Mouse (Mus musculus): ENCODE measurements around the gene Mmp27. TPM values are rescaled to one million over a fixed set of nuclear protein-coding genes. Genes with fewer than 3 reads are reported as not detected.

Mmp27 gene
- polyA plus RNA-seq, 1 experiment from 2014 or later: not detected

Other genes starting within 250 kb of the Mmp27 start
- 0.35 TPM in 1 of 2 replicates, not detected in the other for gene Mmp12, start 227.0 kb upstream of the Mmp27 start, polyA plus RNA-seq (2014; fragmentation: Nextera tagmentation; extraction: Ambion mirVana)
- not detected in 2 replicates for gene Mmp1b, start 183.3 kb upstream of the Mmp27 start, polyA plus RNA-seq (2014; fragmentation: Nextera tagmentation; extraction: Ambion mirVana)
- gene Mmp3, start 125.6 kb upstream of the Mmp27 start, polyA plus RNA-seq (2014; fragmentation: Nextera tagmentation; extraction: Ambion mirVana): not detected in 2 replicates
- not detected in 2 replicates for gene Mmp10, start 69.0 kb upstream of the Mmp27 start, polyA plus RNA-seq (2014; fragmentation: Nextera tagmentation; extraction: Ambion mirVana)
- not detected in 2 replicates for gene Mmp8, start 12.9 kb upstream of the Mmp27 start, polyA plus RNA-seq (2014; fragmentation: Nextera tagmentation; extraction: Ambion mirVana)
- not detected in 2 replicates for gene Mmp20, start 56.8 kb downstream of the Mmp27 start, polyA plus RNA-seq (2014; fragmentation: Nextera tagmentation; extraction: Ambion mirVana)
- not detected in 2 replicates for gene Mmp7, start 120.7 kb downstream of the Mmp27 start, polyA plus RNA-seq (2014; fragmentation: Nextera tagmentation; extraction: Ambion mirVana)
- 108 and 120 TPM in 2 replicates for gene Tmem123, start 192.6 kb downstream of the Mmp27 start, polyA plus RNA-seq (2014; fragmentation: Nextera tagmentation; extraction: Ambion mirVana)

Measured in neural tube, embryonic 11.5 days (tissue).